Mouse (Mus musculus) myocyte (in vitro differentiated cells): ENCODE measurements around the gene Mgmt. TPM values are rescaled to one million over a fixed set of nuclear protein-coding genes. Genes with fewer than 3 reads are reported as not detected.

Experiments used
- H3K27me3 ChIP-seq: one replicate; pipeline ENCODE4 v1.6.1; 2011; ENCODE audit not compliant: control insufficient read depth, insufficient read depth, insufficient read length
- H3K36me3 ChIP-seq: one replicate; pipeline ENCODE4 v1.6.1; 2011; ENCODE audit not compliant: control insufficient read depth, insufficient read depth
- H3K4me2 ChIP-seq: one replicate; pipeline ENCODE4 v1.6.1; 2011; ENCODE audit warnings: low read depth, control low read depth
- H3K4me3 ChIP-seq: one replicate; pipeline ENCODE4 v1.5.1; 2011; ENCODE audit warnings: mild to moderate bottlenecking, control low read depth, moderate library complexity
- H3K79me2 ChIP-seq: one replicate; pipeline ENCODE4 v1.6.1; 2011; ENCODE audit not compliant: control insufficient read depth, insufficient read depth
- H3ac ChIP-seq: one replicate; pipeline ENCODE4 v1.6.1; 2011; ENCODE audit not compliant: control insufficient read depth, insufficient read length
- CEBPB ChIP-seq: IDR thresholded peaks from 2 replicates; pipeline ENCODE4 v1.6.1; 2011; ENCODE audit warnings: mild to moderate bottlenecking, moderate library complexity; ENCODE audit not compliant: poor library complexity, insufficient read depth, severe bottlenecking
- E2F4 ChIP-seq: IDR thresholded peaks from one replicate; pipeline ENCODE4 v1.6.1; 2011; ENCODE audit warnings: mild to moderate bottlenecking, control low read depth, moderate library complexity; ENCODE audit not compliant: insufficient read depth
- MAX ChIP-seq: IDR thresholded peaks from one replicate; pipeline ENCODE4 v1.6.1; 2011; ENCODE audit warnings: low read depth, mild to moderate bottlenecking, control low read depth
- MYOD1 ChIP-seq, 3 experiments: IDR thresholded peaks; one replicate each; pipeline ENCODE4 v1.6.1; 2011; ENCODE audit warnings: control low read depth in 2 of 3, low read depth in 2 of 3, mild to moderate bottlenecking in 2 of 3, moderate library complexity in 1 of 3; ENCODE audit not compliant: insufficient read length in 2 of 3, control insufficient read depth in 1 of 3
- MYOG ChIP-seq, 3 experiments: IDR thresholded peaks; one replicate each; pipeline ENCODE4 v1.6.1; 2011; ENCODE audit warnings: control low read depth in 2 of 3, low read depth in 2 of 3, mild to moderate bottlenecking in 2 of 3; ENCODE audit not compliant: insufficient read length in 2 of 3, control insufficient read depth in 1 of 3, insufficient read depth in 1 of 3
- POLR2A ChIP-seq: IDR thresholded peaks from one replicate; pipeline ENCODE4 v1.6.1; 2011; ENCODE audit warnings: low read depth, mild to moderate bottlenecking, control low read depth, moderate library complexity; ENCODE audit not compliant: insufficient read length
- POLR2AphosphoS2 ChIP-seq: IDR thresholded peaks from one replicate; pipeline ENCODE4 v1.6.1; 2011; ENCODE audit warnings: low read depth, control low read depth; ENCODE audit not compliant: insufficient read length
- REST ChIP-seq: IDR thresholded peaks from one replicate; pipeline ENCODE4 v1.6.1; 2011; ENCODE audit warnings: mild to moderate bottlenecking, control low read depth, moderate library complexity; ENCODE audit not compliant: insufficient read depth, insufficient read length
- SRF ChIP-seq: IDR thresholded peaks from one replicate; pipeline ENCODE4 v1.6.1; 2011; ENCODE audit warnings: low read depth; ENCODE audit not compliant: control insufficient read depth, insufficient read length
- TCF12 ChIP-seq: IDR thresholded peaks from one replicate; pipeline ENCODE4 v1.6.1; 2011; ENCODE audit warnings: mild to moderate bottlenecking, control low read depth; ENCODE audit not compliant: poor library complexity, insufficient read depth, severe bottlenecking
- TCF3 ChIP-seq: IDR thresholded peaks from one replicate; pipeline ENCODE4 v1.6.1; 2011; ENCODE audit warnings: low read depth, control low read depth; ENCODE audit not compliant: insufficient read length
- USF1 ChIP-seq: IDR thresholded peaks from one replicate; pipeline ENCODE4 v1.6.1; 2011; ENCODE audit warnings: low read depth, mild to moderate bottlenecking, control low read depth, moderate library complexity
- polyA plus RNA-seq: library from polyadenylated mRNA; unstranded; fragments of >200 nt; fragmentation: generic; extraction: Trizol; gene quantifications from one replicate; pipeline ENCODE4 v1.2.1, GENCODE M21; 2012; ENCODE audit warnings: missing spikeins

Mgmt gene
- polyA plus RNA-seq, 1 experiment = 1.3 TPM

DNA sequence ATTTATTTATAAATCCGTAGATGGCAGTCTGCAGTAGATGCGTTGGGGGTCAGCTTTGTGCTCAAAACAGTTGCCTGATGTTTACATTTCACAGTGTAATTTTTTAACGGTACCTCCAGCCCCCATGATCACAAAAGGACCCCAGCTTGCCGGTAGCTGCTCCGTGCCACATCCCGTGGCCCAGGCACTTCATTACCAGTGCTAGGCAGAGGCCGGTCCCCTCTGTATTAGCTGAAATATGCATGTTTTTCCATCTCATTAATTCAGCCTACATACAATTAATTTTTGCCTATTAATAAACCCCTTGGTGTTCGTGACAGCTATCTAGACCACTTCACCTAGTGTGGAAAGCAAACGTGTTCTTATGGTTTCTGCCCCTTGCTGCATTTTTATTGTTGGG lies 169.8 kb downstream of the Mgmt start:
- Histone ChIP-seq H3K4me3 (no peak overlapping the region), H3K79me2 (no peaks in the 10 kb centered on the region), H3K4me2 (no peak overlapping the region), H3K27me3 (no peaks in the 10 kb centered on the region), H3ac (no peak overlapping the region), H3K36me3 (no peaks in the 10 kb centered on the region)
- TF ChIP-seq TCF12 (no peak), E2F4 (no peak), TCF3 (no peak), CEBPB (no peak), USF1 (no peak)

DNA sequence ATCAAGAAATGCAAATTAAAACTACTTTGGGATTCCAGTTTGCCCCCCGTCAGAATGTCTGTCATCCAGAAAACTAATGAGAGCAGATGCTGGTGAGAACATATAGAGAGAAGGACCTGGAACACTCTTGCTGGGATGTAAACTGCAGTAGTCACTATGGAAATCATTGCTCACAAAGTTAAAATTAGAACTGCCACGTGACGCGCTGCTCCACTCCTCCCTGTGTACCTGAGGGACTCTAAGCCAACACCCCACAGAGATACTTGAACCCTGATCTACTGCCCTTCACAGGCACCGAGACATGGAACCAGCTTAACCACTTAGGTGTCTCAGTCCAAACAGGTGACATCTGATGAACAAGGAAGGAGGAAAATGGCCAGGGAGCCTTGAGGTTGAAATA lies 171.0 kb downstream of the Mgmt start:
- H3K4me3 ChIP-seq = no peak overlapping the region
- H3K27me3 ChIP-seq = no peaks in the 10 kb centered on the region
- TF ChIP-seq TCF3 = no peak
- TF ChIP-seq REST = no peak
- no peak for TF ChIP-seq SRF
- no peaks in the 10 kb centered on the region for H3K36me3 ChIP-seq
- H3ac ChIP-seq = no peak overlapping the region
- no peaks in the 10 kb centered on the region for H3K79me2 ChIP-seq
- no peak overlapping the region for H3K4me2 ChIP-seq

DNA sequence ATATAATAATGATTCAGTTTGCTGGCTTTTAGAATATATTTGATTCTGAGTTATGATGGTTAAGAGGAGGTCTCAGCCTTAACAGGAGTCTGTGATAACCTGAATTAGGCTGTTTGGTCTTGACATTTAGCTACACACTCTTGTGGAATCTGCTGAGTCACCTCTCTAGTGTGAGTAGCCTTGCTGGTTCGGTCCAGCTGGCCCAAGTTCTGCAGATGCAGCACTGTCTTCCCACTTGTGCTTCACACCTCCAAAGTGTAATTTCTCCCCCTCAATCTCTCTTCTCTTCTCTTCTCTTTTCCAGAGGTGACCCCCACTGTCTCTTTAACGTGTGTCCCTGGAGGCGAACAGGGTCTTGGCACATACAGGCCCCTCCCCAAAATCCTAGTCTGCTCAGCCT lies 171.8 kb downstream of the Mgmt start:
- Histone ChIP-seq H3ac (no peak overlapping the region), H3K27me3 (no peaks in the 10 kb centered on the region), H3K4me2 (no peak overlapping the region), H3K79me2 (no peaks in the 10 kb centered on the region), H3K4me3 (no peak overlapping the region), H3K36me3 (no peaks in the 10 kb centered on the region)
- no peak for TF ChIP-seq TCF12
- no peak for TF ChIP-seq MAX
- no peak for TF ChIP-seq E2F4
- TF ChIP-seq MYOG (IDR thresholded peaks at IDR 0.05; ENCODE audit: control insufficient read depth in 1 of 3, insufficient read depth in 1 of 3, insufficient read length in 2 of 3, low read depth in 2 of 3) = no peak
- TF ChIP-seq REST = no peak
- no peak for TF ChIP-seq POLR2AphosphoS2
- TF ChIP-seq CEBPB = no peak
- no peak for TF ChIP-seq TCF3
- no peak for TF ChIP-seq USF1
- TF ChIP-seq MYOD1 (IDR thresholded peaks at IDR 0.05; ENCODE audit: control insufficient read depth in 1 of 3, insufficient read length in 2 of 3, low read depth in 2 of 3) = no peak
- no peak for TF ChIP-seq SRF
- TF ChIP-seq POLR2A = no peak

DNA sequence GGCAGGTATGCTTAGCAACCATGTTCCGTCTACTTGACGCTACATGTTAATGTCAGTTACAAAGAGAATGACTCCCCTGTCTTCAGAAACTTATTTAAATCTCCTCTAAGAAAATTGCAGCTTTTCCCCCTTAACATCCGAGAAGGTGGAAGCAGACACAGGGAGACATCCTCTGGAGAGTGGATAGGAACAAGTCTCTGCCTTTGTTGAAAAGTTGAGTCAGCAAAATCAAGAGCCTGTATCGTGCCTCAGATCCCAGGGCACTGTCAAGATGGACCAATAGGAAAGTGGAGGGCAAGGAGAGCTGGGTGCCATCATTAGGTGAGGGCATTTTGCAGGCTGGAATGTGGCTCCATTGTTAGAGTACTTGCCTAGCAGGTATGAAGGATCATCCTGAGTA lies 172.6 kb downstream of the Mgmt start:
- Histone ChIP-seq H3ac (no peak overlapping the region), H3K36me3 (no peaks in the 10 kb centered on the region), H3K27me3 (no peaks in the 10 kb centered on the region), H3K79me2 (no peaks in the 10 kb centered on the region), H3K4me3 (no peak overlapping the region), H3K4me2 (no peak overlapping the region)
- TF ChIP-seq SRF (no peak), MYOD1 (IDR thresholded peaks at IDR 0.05; ENCODE audit: control insufficient read depth in 1 of 3, insufficient read length in 2 of 3, low read depth in 2 of 3) (no peak), USF1 (no peak)

- no peaks in the 10 kb centered on the region for H3K79me2 ChIP-seq
- no peak overlapping the region for H3K4me3 ChIP-seq
- no peak overlapping the region for H3ac ChIP-seq
- no peaks in the 10 kb centered on the region for H3K27me3 ChIP-seq
- H3K4me2 ChIP-seq = no peak overlapping the region
- no peaks in the 10 kb centered on the region for H3K36me3 ChIP-seq
- TF ChIP-seq MYOG (IDR thresholded peaks at IDR 0.05; ENCODE audit: control insufficient read depth in 1 of 3, insufficient read depth in 1 of 3, insufficient read length in 2 of 3, low read depth in 2 of 3) (no peak), POLR2A (no peak), USF1 (no peak), SRF (no peak), CEBPB (no peak), TCF3 (no peak), POLR2AphosphoS2 (no peak), TCF12 (no peak)
These were observed 173.3 kb downstream of the Mgmt start for GRCm38 (mm10) chr7:137067758-137068157.

GRCm38 (mm10) chr7:137068796-137069195 lies 174.4 kb downstream of the Mgmt start:
- Histone ChIP-seq H3K4me3 (no peak overlapping the region), H3K4me2 (no peak overlapping the region), H3K27me3 (no peaks in the 10 kb centered on the region), H3K79me2 (no peaks in the 10 kb centered on the region), H3K36me3 (no peaks in the 10 kb centered on the region), H3ac (no peak overlapping the region)
- TF ChIP-seq TCF12 = no peak
- no peak for TF ChIP-seq MYOG (IDR thresholded peaks at IDR 0.05; ENCODE audit: control insufficient read depth in 1 of 3, insufficient read depth in 1 of 3, insufficient read length in 2 of 3, low read depth in 2 of 3)
- no peak for TF ChIP-seq MYOD1 (IDR thresholded peaks at IDR 0.05; ENCODE audit: control insufficient read depth in 1 of 3, insufficient read length in 2 of 3, low read depth in 2 of 3)
- TF ChIP-seq MAX = no peak
- TF ChIP-seq REST = no peak
- no peak for TF ChIP-seq E2F4
- TF ChIP-seq POLR2A = no peak
- TF ChIP-seq POLR2AphosphoS2 = no peak
- TF ChIP-seq TCF3 = no peak
- no peak for TF ChIP-seq USF1
- no peak for TF ChIP-seq CEBPB
- TF ChIP-seq SRF = no peak
